Mouse (Mus musculus): ENCODE results near the gene Itpr1.

GRCm38 (mm10) chr6:108240004-108240403, 27.1 kb downstream of the Itpr1 start:
- TF ChIP-seq CTCF (conservative IDR thresholded peaks at IDR 0.05; ENCODE audit: insufficient read depth, insufficient read length, low read depth, low read length) = no peak
- no peak for TF ChIP-seq POLR2A (IDR thresholded peaks at IDR 0.05; ENCODE audit: low read depth, low read length)
